Comparison of ENCODE assay signal across 8 mouse cellular contexts in the genomic region with DNA sequence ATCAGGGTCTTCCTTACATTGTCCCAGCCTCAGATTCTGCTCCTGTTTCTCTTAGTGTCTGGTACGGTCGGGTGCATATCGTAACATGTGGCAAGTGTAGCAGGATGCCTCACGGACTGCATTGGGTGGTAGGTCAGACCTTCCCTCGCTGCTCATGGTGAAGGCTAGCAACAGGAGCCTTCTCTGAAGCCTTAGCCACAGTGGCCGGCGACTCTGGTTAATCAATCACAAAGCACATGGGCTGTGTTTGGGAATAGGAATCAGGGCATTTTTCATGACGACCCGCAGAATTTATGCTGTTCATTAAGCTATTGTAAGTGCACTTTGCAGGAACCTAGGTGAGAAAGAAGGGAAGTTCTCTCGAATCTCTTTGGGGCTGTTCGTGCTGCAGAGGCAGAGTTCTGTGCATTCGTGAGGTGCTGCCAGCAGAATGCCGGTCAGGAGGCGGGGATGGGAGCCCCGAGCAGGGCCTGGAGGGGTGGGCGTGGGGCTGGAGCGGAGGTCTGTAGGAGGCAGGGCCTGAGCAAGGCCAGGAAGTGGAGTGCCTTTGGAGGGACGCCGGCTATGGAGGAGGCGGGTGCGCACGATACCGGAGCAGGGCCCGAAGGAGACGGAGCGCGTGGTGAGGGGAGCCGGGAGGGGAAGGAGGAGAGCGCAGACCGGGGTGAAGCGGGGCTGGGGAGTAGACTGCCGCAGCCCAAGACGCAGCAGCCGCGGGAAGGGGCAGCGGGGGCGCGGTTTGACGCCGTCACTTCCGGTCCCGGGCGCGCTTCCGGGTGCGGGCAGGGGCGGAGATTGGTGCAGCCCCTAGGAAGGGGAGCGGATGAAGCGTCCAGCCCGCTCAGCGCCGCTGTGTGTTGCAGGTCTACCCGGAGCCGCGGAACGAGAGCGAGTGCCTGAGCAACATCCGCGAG. TPM values are rescaled to one million over a fixed set of nuclear protein-coding genes. Genes with fewer than 3 reads are reported as not detected.
DNase-seq lines count a peak whose midpoint lies in the region; ATAC-seq and TF ChIP-seq lines count a peak whose summit lies in the region.

No protein-coding gene starts in this region.

- DNase-seq in CD4-positive, CD25-positive, alpha-beta regulatory T cell, adult 2 months (ENCODE audit: low read depth, low spot score), result peak; percentile 95
- peak; percentile 63 for DNase-seq in brain, embryonic 18.5 days (ENCODE audit: low read depth, low spot score)
- DNase-seq in liver, adult 2 months (ENCODE audit: extremely low read depth, low read depth, low spot score), result peak; percentile 50
- DNase-seq in spleen, postnatal 36 days (ENCODE audit: low spot score in 2 of 2), result peak; percentile 90 to 91

- peak; percentile 91 for ATAC-seq in heart, embryonic 12.5 days (ENCODE audit: insufficient number of reproducible peaks, low FRiP score)
- peak; percentile 98 for ATAC-seq in kidney, embryonic 16.5 days (ENCODE audit: low FRiP score, low TSS enrichment)
- ATAC-seq in monocyte, adult 5-6 weeks (replicated peaks; ENCODE audit: insufficient number of reproducible peaks, low FRiP score, low TSS enrichment, poor library complexity, severe bottlenecking), result peak; percentile 78

- TF ChIP-seq POLR2A in liver, adult 2 months (IDR thresholded peaks at IDR 0.05; ENCODE audit: extremely low read depth, insufficient read depth, low read length), result peak; percentile 72; the same call in 1 of the 2 replicates

- peaks cover 3% of the 10 kb centered on the region for H3K36me3 ChIP-seq in erythroblast, embryonic 14.5 days (ENCODE audit: control insufficient read depth)
- H3K36me3 ChIP-seq in heart, embryonic 12.5 days, result 0 out of 2 replicates have a peak, but pooled peaks cover under 1% of the 10 kb centered on the region
- no peaks in the 10 kb centered on the region for H3K36me3 ChIP-seq in kidney, embryonic 16.5 days (ENCODE audit: insufficient read depth, low read length)
- H3K36me3 ChIP-seq in liver, adult 2 months (ENCODE audit: control insufficient read depth, insufficient read depth, low read length), result no peaks in the 10 kb centered on the region

- H3K4me1 ChIP-seq in erythroblast, embryonic 14.5 days (ENCODE audit: control insufficient read depth), result peaks cover 29% of the 10 kb centered on the region
- peaks cover 42% of the 10 kb centered on the region for H3K4me1 ChIP-seq in heart, embryonic 12.5 days (replicated peaks)
- H3K4me1 ChIP-seq in kidney, embryonic 16.5 days (ENCODE audit: insufficient read depth, low read length), result peaks cover 22% of the 10 kb centered on the region
- peaks cover 26% of the 10 kb centered on the region for H3K4me1 ChIP-seq in liver, adult 2 months (ENCODE audit: control insufficient read depth, insufficient read depth, low read length)

- H3K4me2 ChIP-seq in heart, embryonic 12.5 days, result peak overlapping the region; percentile 95
- peak overlapping the region; percentile 87 for H3K4me2 ChIP-seq in kidney, embryonic 16.5 days (replicated peaks; ENCODE audit: low read depth, low read length)

- WGBS in heart, embryonic 12.5 days, result 2% methylated on average over 59 of the region's 59 CpGs
- 1% methylated on average over 58 of the region's 59 CpGs for WGBS in kidney, embryonic 16.5 days
- 2% methylated on average over 58 of the region's 59 CpGs for WGBS in liver, adult 2 months

- H3K9me3 ChIP-seq in erythroblast, embryonic 14.5 days (ENCODE audit: control insufficient read depth, low read length), result no peaks in the 10 kb centered on the region
- H3K9me3 ChIP-seq in heart, embryonic 12.5 days (replicated peaks), result no peaks in the 10 kb centered on the region
- no peaks in the 10 kb centered on the region for H3K9me3 ChIP-seq in kidney, embryonic 16.5 days (ENCODE audit: low read length)

- peaks cover 36% of the 10 kb centered on the region for H3K79me2 ChIP-seq in liver, adult 2 months (ENCODE audit: control insufficient read depth, insufficient read depth, low read length)

- peak overlapping the region; percentile 89 for H3K4me3 ChIP-seq in erythroblast, embryonic 14.5 days (replicated peaks)
- peak overlapping the region; percentile 85 for H3K4me3 ChIP-seq in heart, embryonic 12.5 days
- H3K4me3 ChIP-seq in kidney, embryonic 16.5 days (ENCODE audit: low read length), result peak overlapping the region; percentile 68
- peak overlapping the region; percentile 93 for H3K4me3 ChIP-seq in liver, adult 2 months (ENCODE audit: insufficient read depth, low read depth, low read length)

- no peaks in the 10 kb centered on the region for H3K27me3 ChIP-seq in erythroblast, embryonic 14.5 days (ENCODE audit: control insufficient read depth)
- no peaks in the 10 kb centered on the region for H3K27me3 ChIP-seq in heart, embryonic 12.5 days (replicated peaks)
- H3K27me3 ChIP-seq in kidney, embryonic 16.5 days (ENCODE audit: insufficient read depth, low read length), result no peaks in the 10 kb centered on the region
- no peaks in the 10 kb centered on the region for H3K27me3 ChIP-seq in liver, adult 2 months (ENCODE audit: control insufficient read depth, insufficient read depth, low read length)

- H3K27ac ChIP-seq in heart, embryonic 12.5 days (ENCODE audit: poor library complexity, severe bottlenecking), result peak overlapping the region; percentile 73
- H3K27ac ChIP-seq in kidney, embryonic 16.5 days (ENCODE audit: low read length), result peak overlapping the region; percentile 87
- peak overlapping the region; percentile 77; the same call in 1 of the 2 replicates for H3K27ac ChIP-seq in liver, adult 2 months (replicated peaks; ENCODE audit: insufficient read depth, low read depth, low read length)

- peak overlapping the region; percentile 92 for H3K9ac ChIP-seq in heart, embryonic 12.5 days
- peak overlapping the region; percentile 92 for H3K9ac ChIP-seq in kidney, embryonic 16.5 days (replicated peaks; ENCODE audit: low read length)
- H3K9ac ChIP-seq in liver, adult 2 months (ENCODE audit: low read depth, low read length), result peak overlapping the region; percentile 96

- TF ChIP-seq CTCF in liver, adult 2 months (IDR thresholded peaks at IDR 0.05; ENCODE audit: low read depth, low read length), result no peak

RNA-seq across cellular contexts. Expression of a gene that starts 30.3 kb away (rescaled TPM):
- polyA plus RNA-seq in erythroblast, embryonic 14.5 days (2012), result 0.95 and 1.1 TPM in 2 replicates
- polyA plus RNA-seq in heart, embryonic 12.5 days (2016; fragmentation: Nextera tagmentation; extraction: Ambion mirVana), result 70.5 and 75.3 TPM in 2 replicates
- 43.3 and 46.2 TPM in 2 replicates for polyA plus RNA-seq in kidney, embryonic 16.5 days (2015; fragmentation: Nextera tagmentation; extraction: Ambion mirVana)
- 15.8 and 19.3 TPM in 2 replicates for total RNA-seq in liver, adult 2 months (2014; rRNA removed)
- polyA plus RNA-seq in liver, adult 2 months (2012; rRNA removed), result 11.0 and 12.4 TPM in 2 replicates
- total RNA-seq in monocyte, adult 5-6 weeks (2017), result 24.6 to 43.1 TPM (median 27.3 TPM) in 3 replicates

RNA-seq across cellular contexts. Expression of a gene that starts 57.0 kb away (rescaled TPM):
- not detected in 2 replicates for polyA plus RNA-seq in erythroblast, embryonic 14.5 days (2012)
- polyA plus RNA-seq in heart, embryonic 12.5 days (2016; fragmentation: Nextera tagmentation; extraction: Ambion mirVana), result not detected in 2 replicates
- polyA plus RNA-seq in kidney, embryonic 16.5 days (2015; fragmentation: Nextera tagmentation; extraction: Ambion mirVana), result 0.26 TPM in 1 of 2 replicates, not detected in the other
- total RNA-seq in liver, adult 2 months (2014; rRNA removed), result not detected in 2 replicates
- polyA plus RNA-seq in liver, adult 2 months (2012; rRNA removed), result not detected in 2 replicates
- total RNA-seq in monocyte, adult 5-6 weeks (2017), result not detected in 3 replicates

Comparison
In these comparisons a context has a peak if more than half of its experiments do, and no peak if none do; other contexts are left out.
1. Peak in every context shown above with its lines: DNase-seq, ATAC-seq, H3K4me3 ChIP-seq and H3K27ac ChIP-seq.